Mouse (Mus musculus) liver, embryonic 13.5 days (tissue): ENCODE results near the gene Gm3952. TPM values are rescaled to one million over a fixed set of nuclear protein-coding genes. Genes with fewer than 3 reads are reported as not detected.

Experiments used
- ATAC-seq: fragments of 200-750 bp; cut with Nextera tagmentation; 2 replicates; pipeline ENCODE4 v1.8.0; 2017; ENCODE audit warnings: low read depth, mild to moderate bottlenecking, moderate number of reproducible peaks, moderate library complexity
- DNase-seq: peaks from one replicate; pipeline ENCODE4 v3.0.0; 2022
- H3K27ac ChIP-seq: fragments of 300-500 bp; sonication (generic); 2 replicates; pipeline ENCODE4 v1.5.1; 2015; ENCODE audit warnings: moderate library complexity, mild to moderate bottlenecking, inconsistent platforms
- H3K27me3 ChIP-seq: fragments of 300-500 bp; sonication (generic); 2 replicates; pipeline ENCODE4 v1.6.1; 2015; ENCODE audit warnings: mild to moderate bottlenecking, inconsistent platforms
- H3K36me3 ChIP-seq: fragments of 300-500 bp; sonication (generic); 2 replicates; pipeline ENCODE4 v1.6.1; 2015; ENCODE audit warnings: mild to moderate bottlenecking, inconsistent platforms
- H3K4me1 ChIP-seq: fragments of 300-500 bp; sonication (generic); replicated peaks from 2 replicates; pipeline ENCODE4 v1.6.1; 2015; ENCODE audit warnings: inconsistent platforms
- H3K4me2 ChIP-seq: fragments of 300-500 bp; sonication (generic); 2 replicates; pipeline ENCODE4 v1.6.1; 2015; ENCODE audit warnings: inconsistent platforms, mild to moderate bottlenecking, moderate library complexity
- H3K4me3 ChIP-seq: fragments of 300-500 bp; sonication (generic); replicated peaks from 2 replicates; pipeline ENCODE4 v1.5.1; 2015; ENCODE audit warnings: mild to moderate bottlenecking, inconsistent platforms
- H3K9ac ChIP-seq: fragments of 300-500 bp; sonication (generic); 2 replicates; pipeline ENCODE4 v1.6.1; 2015; ENCODE audit warnings: mild to moderate bottlenecking, inconsistent platforms
- H3K9me3 ChIP-seq: fragments of 300-500 bp; sonication (generic); replicated peaks from 2 replicates; pipeline ENCODE4 v1.6.1; 2016; ENCODE audit warnings: inconsistent platforms
- WGBS: fragments of 180-500 bp; shearing (Covaris S2); methylation state at CpG from one replicate; pipeline ENCODE4 v1.1.7; 2015; ENCODE audit not compliant: insufficient replicate concordance; 5-methylcytosine and 5-hydroxymethylcytosine counted together
- polyA plus RNA-seq: library from polyadenylated mRNA; unstranded; fragments of >200 nt; fragmentation: Nextera tagmentation; extraction: Ambion mirVana; gene quantifications from 2 replicates; pipeline ENCODE4 v1.2.1, GENCODE M21; 2015

The Gm3952 gene
- polyA plus RNA-seq, 1 experiment from 2014 or later: not detected

- Histone ChIP-seq H3K4me3 (no peak overlapping the region), H3K27ac (no peak overlapping the region), H3K4me1 (peaks cover 66% of the 10 kb centered on the region), H3K36me3 (0 out of 2 replicates have a peak, but pooled peaks cover 2% of the 10 kb centered on the region), H3K9me3 (no peaks in the 10 kb centered on the region), H3K9ac (no peak overlapping the region), H3K27me3 (no peaks in the 10 kb centered on the region), H3K4me2 (no peak overlapping the region)
- WGBS: 39% methylated on average over 3 of the region's 3 CpGs
- ATAC-seq (peak; percentile 42; the same call in 1 of the 2 replicates), DNase-seq (no peak)
These were observed 100.5 kb downstream of the Gm3952 start for GRCm38 (mm10) chr8:128697945-128698344.

DNA sequence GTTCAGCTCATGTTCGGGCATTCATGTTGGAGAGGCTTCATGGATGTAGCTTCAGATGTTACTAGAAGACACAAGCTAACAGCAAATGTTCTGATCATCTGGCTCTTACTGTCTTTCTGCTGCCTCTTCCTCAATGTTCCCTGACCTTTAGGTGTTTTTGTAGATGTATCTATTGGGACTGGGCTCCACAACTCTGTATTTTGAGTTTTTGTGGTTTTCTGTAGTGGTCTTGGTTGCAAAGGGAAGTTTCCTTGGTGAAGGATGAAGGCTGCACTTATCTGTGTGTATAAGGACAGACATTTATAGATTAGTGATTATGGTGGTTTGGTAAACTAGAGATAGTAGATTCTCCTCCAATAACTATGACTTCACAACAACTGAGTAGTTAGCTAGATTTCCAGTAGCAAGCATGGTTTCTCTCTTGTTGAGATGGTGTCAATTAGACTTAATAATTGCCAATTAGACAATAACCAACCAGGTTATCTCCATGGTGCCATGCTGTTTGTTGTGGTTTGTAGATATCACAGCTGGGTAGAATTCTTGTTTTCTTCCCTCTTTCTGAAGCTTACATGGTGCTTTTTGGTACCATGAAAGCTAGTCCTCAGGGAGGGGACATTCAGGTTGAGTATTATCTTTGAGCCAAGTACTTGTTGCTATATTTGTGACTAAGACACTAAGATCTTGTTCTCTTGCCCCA lies 101.6 kb downstream of the Gm3952 start:
- H3K27ac ChIP-seq: peak overlapping the region; percentile 79
- H3K36me3 ChIP-seq: 0 out of 2 replicates have a peak, but pooled peaks cover 2% of the 10 kb centered on the region
- H3K9ac ChIP-seq: 0 out of 2 replicates have a peak overlapping the region, but pooled peaks have one; percentile 5
- H3K4me1 ChIP-seq: peaks cover 73% of the 10 kb centered on the region
- ATAC-seq: peak; percentile 70
- DNase-seq: no peak
- H3K9me3 ChIP-seq: no peaks in the 10 kb centered on the region
- H3K4me2 ChIP-seq: peak overlapping the region; percentile 44
- no peaks in the 10 kb centered on the region for H3K27me3 ChIP-seq
- WGBS: 30% methylated on average over 1 of the region's 1 CpGs
- H3K4me3 ChIP-seq: no peak overlapping the region

Other genes with a start within 250 kb of the Gm3952 start
- 81.4 and 102 TPM in 2 replicates for gene Itgb1, start 113.0 kb downstream of the Gm3952 start, polyA plus RNA-seq